Mouse (Mus musculus) midbrain, embryonic 12.5 days (tissue): Measurements from ENCODE around the gene D430041D05Rik. TPM values are rescaled to one million over a fixed set of nuclear protein-coding genes. Genes with fewer than 3 reads are reported as not detected.

Experiments used
- ATAC-seq: fragments of 200-750 bp; cut with Nextera tagmentation; 2 replicates; pipeline ENCODE4 v1.8.0; 2017; ENCODE audit warnings: low read depth, moderate TSS enrichment, moderate library complexity; ENCODE audit not compliant: low FRiP score
- H3K27ac ChIP-seq: fragments of 300-500 bp; sonication (generic); replicated peaks from 2 replicates; pipeline ENCODE4 v1.5.1; 2016; ENCODE audit warnings: mild to moderate bottlenecking
- H3K27me3 ChIP-seq: fragments of 300-500 bp; sonication (generic); 2 replicates; pipeline ENCODE4 v1.6.1; 2016; ENCODE audit warnings: mild to moderate bottlenecking
- H3K36me3 ChIP-seq: fragments of 300-500 bp; sonication (generic); 2 replicates; pipeline ENCODE4 v1.6.1; 2016
- H3K4me1 ChIP-seq: fragments of 300-500 bp; sonication (generic); 2 replicates; pipeline ENCODE4 v1.6.1; 2016
- H3K4me2 ChIP-seq: fragments of 300-500 bp; sonication (generic); replicated peaks from 2 replicates; pipeline ENCODE4 v1.6.1; 2016; ENCODE audit warnings: mild to moderate bottlenecking, moderate library complexity
- H3K4me3 ChIP-seq: fragments of 300-500 bp; sonication (generic); 2 replicates; pipeline ENCODE4 v1.5.1; 2016; ENCODE audit warnings: mild to moderate bottlenecking
- H3K9ac ChIP-seq: fragments of 300-500 bp; sonication (generic); replicated peaks from 2 replicates; pipeline ENCODE4 v1.6.1; 2016; ENCODE audit warnings: mild to moderate bottlenecking, moderate library complexity
- H3K9me3 ChIP-seq: fragments of 300-500 bp; sonication (generic); 2 replicates; pipeline ENCODE4 v1.6.1; 2016; ENCODE audit warnings: mild to moderate bottlenecking
- WGBS: fragments of 180-500 bp; shearing (Covaris S2); methylation state at CpG from one replicate; pipeline ENCODE4 v1.1.7; 2016; 5-methylcytosine and 5-hydroxymethylcytosine counted together
- polyA plus RNA-seq: library from polyadenylated mRNA; unstranded; fragments of >200 nt; fragmentation: Nextera tagmentation; extraction: Ambion mirVana; gene quantifications from 2 replicates; pipeline ENCODE4 v1.2.1, GENCODE M21; 2016

Gene D430041D05Rik
- polyA plus RNA-seq, 1 experiment from 2014 or later = 3.2 TPM

DNA sequence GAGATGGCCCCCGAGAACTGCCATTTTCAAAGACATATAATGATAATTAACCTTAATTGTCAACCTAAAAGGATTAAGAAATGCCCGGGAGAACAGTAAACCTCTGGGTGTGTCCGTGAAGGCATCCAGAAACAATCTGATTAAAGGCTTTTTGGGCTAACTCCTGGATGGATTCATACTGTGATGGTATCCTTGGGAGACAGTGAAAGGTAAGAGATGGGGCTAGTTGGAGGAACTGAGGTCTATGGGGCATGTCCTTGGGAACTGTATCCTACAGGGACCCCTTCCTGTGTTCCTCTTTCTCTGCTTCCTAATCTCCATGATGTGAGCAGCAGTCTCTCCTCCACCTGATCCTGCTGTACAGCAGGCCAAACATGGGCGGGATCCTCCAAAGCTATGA lies 38.7 kb downstream of the D430041D05Rik start:
- Histone ChIP-seq H3K27ac (no peak overlapping the region), H3K4me2 (no peak overlapping the region), H3K36me3 (no peaks in the 10 kb centered on the region), H3K4me1 (peaks cover 16% of the 10 kb centered on the region), H3K27me3 (no peaks in the 10 kb centered on the region), H3K9me3 (no peaks in the 10 kb centered on the region), H3K4me3 (no peak overlapping the region), H3K9ac (no peak overlapping the region)
- ATAC-seq = no peak
- WGBS = 70% methylated on average over 4 of the region's 4 CpGs

DNA sequence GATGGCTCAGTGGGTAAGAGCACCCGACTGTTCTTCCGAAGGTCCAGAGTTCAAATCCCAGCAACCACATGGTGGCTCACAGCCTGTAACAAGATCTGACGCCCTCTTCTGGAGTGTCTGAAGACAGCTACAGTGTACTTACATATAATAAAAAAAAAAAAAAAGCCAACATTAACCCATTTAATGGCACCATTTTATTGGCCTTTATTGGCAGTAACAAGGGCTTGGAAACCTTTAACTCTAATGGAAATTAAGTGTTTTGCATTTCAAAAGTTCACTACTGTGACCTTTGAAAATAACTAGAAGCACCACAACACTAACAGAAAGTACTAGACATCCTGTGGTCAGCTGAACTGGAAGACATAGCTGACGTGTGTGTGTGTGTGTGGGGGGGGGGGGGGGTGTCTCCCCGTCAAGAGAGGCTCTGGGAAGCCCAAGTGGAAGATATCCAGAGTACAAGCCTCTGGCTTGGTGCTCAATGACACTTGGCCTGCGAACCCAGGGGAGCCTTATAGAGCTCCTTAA lies 39.1 kb downstream of the D430041D05Rik start:
- Histone ChIP-seq H3K9ac (no peak overlapping the region), H3K27ac (no peak overlapping the region), H3K36me3 (no peaks in the 10 kb centered on the region), H3K9me3 (no peaks in the 10 kb centered on the region), H3K4me2 (no peak overlapping the region), H3K27me3 (no peaks in the 10 kb centered on the region; the same call in 1 of the 2 replicates), H3K4me3 (no peak overlapping the region), H3K4me1 (peaks cover 18% of the 10 kb centered on the region)
- 67% methylated on average over 6 of the region's 6 CpGs for WGBS
- ATAC-seq = no peak

DNA sequence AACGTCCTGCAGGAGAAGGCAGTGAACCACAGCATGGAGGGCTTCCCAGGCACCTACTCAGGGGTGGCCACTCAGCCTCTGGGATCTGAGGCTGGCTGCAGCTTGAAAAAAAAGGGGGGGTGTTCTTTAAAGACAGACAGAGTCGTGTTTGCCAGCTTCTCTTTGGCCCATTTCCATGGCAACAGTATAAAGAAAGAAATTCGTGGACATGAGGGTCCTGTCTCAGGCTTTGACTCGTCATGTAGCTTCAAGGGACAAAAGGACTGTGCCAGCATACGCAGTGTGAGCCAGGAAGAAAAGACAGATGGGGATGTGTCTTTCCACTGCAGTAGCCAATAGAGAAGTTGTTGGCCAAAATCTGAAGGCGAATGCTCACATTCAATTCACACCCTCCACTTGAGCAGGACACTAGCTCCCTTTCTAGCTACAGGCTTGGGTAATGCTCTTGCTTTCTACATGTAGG lies 42.9 kb downstream of the D430041D05Rik start:
- no peak overlapping the region for H3K4me3 ChIP-seq
- no peak overlapping the region for H3K9ac ChIP-seq
- H3K4me2 ChIP-seq = 0 out of 2 replicates have a peak overlapping the region, but pooled peaks have one; percentile 14
- peaks cover 18% of the 10 kb centered on the region for H3K4me1 ChIP-seq
- H3K36me3 ChIP-seq = no peaks in the 10 kb centered on the region
- 17% methylated on average over 6 of the region's 6 CpGs for WGBS
- H3K9me3 ChIP-seq = no peaks in the 10 kb centered on the region
- H3K27me3 ChIP-seq = no peaks in the 10 kb centered on the region; the same call in 1 of the 2 replicates
- H3K27ac ChIP-seq = peak overlapping the region; percentile 46; the same call in 1 of the 2 replicates
- ATAC-seq = peak; percentile 92

DNA sequence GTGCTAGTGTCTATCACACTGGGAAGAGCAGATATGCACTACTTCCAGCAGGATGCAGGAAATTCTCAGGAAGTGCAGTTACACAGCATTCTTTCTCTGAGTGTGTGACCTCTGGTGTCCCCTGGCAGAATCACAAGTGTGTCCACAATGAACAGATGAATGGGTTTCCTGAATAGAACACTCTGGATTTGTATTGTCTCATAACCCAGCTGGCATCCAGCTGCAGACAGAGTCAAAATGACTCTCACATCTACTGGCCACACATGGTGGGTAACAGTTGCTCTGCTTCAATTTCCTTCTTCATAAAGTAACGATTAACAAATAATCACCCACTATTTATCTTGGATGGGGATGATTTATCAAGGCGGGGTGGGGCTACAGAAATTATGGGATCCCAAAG lies 43.5 kb downstream of the D430041D05Rik start:
- H3K27ac ChIP-seq = peak overlapping the region; percentile 46; the same call in 1 of the 2 replicates
- no peak for ATAC-seq
- H3K9ac ChIP-seq = no peak overlapping the region
- H3K36me3 ChIP-seq = no peaks in the 10 kb centered on the region
- no peaks in the 10 kb centered on the region for H3K9me3 ChIP-seq
- H3K4me1 ChIP-seq = peaks cover 18% of the 10 kb centered on the region
- WGBS = 80% methylated on average over 2 of the region's 2 CpGs
- no peak overlapping the region for H3K4me3 ChIP-seq
- H3K27me3 ChIP-seq = no peaks in the 10 kb centered on the region; the same call in 1 of the 2 replicates
- 0 out of 2 replicates have a peak overlapping the region, but pooled peaks have one; percentile 14 for H3K4me2 ChIP-seq

GRCm38 (mm10) chr2:104359305-104359704 lies 51.5 kb downstream of the D430041D05Rik start:
- no peaks in the 10 kb centered on the region for H3K36me3 ChIP-seq
- H3K27ac ChIP-seq = no peak overlapping the region
- ATAC-seq = no peak
- H3K4me1 ChIP-seq = 0 out of 2 replicates have a peak, but pooled peaks cover 2% of the 10 kb centered on the region
- no peak overlapping the region for H3K4me3 ChIP-seq
- no peak overlapping the region for H3K9ac ChIP-seq
- no peaks in the 10 kb centered on the region for H3K9me3 ChIP-seq
- H3K27me3 ChIP-seq = no peaks in the 10 kb centered on the region
- 87% methylated on average over 3 of the region's 3 CpGs for WGBS
- no peak overlapping the region for H3K4me2 ChIP-seq

DNA sequence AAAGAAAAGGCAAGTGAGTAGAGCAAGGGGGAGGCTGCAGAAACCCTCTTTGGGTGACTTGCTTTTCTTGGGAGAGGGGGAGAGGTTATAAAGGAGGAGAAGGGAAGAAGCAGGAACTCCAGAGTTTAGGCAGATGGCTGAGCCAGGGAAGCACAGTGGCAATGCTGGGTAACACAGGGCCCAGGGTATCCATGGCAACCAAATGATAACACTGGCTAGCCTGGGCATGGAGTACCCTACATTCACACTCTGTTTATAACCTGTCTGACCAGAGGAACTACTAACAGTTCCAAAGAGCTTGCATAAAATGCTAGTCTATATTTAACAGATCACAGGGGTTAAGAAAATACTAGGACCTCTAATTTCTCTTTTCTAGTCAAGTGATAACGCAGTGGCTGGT lies 51.9 kb downstream of the D430041D05Rik start:
- Histone ChIP-seq H3K36me3 (no peaks in the 10 kb centered on the region), H3K4me1 (0 out of 2 replicates have a peak, but pooled peaks cover 2% of the 10 kb centered on the region), H3K4me2 (no peak overlapping the region), H3K4me3 (no peak overlapping the region), H3K27me3 (no peaks in the 10 kb centered on the region), H3K27ac (no peak overlapping the region), H3K9ac (no peak overlapping the region), H3K9me3 (no peaks in the 10 kb centered on the region)
- 95% methylated on average over 1 of the region's 1 CpGs for WGBS
- ATAC-seq = no peak

DNA sequence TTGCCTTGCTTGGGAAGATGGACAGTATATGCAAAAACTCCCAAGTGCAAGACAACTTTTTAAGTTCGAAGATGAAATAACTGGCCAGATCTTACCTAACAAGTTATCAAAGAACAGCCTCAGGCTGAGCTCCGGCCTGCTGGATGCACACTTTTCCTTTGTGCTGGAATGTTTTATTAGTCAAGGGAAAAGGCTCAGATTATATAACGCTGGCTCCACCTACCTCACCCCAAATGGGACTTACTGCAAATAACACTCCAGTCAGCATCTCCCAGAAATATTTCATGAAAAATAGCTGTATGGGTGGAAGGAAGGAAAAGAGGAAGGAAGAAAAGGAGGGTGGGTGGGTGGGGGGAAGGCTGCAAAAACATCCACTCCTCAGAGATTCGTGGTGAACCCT lies 54.3 kb downstream of the D430041D05Rik start:
- no peak overlapping the region for H3K27ac ChIP-seq
- H3K4me1 ChIP-seq = 0 out of 2 replicates have a peak, but pooled peaks cover 2% of the 10 kb centered on the region
- no peaks in the 10 kb centered on the region for H3K27me3 ChIP-seq
- H3K4me2 ChIP-seq = no peak overlapping the region
- 87% methylated on average over 4 of the region's 4 CpGs for WGBS
- no peaks in the 10 kb centered on the region for H3K36me3 ChIP-seq
- no peak overlapping the region for H3K9ac ChIP-seq
- ATAC-seq = no peak
- no peak overlapping the region for H3K4me3 ChIP-seq
- H3K9me3 ChIP-seq = no peaks in the 10 kb centered on the region

GRCm38 (mm10) chr2:104354117-104354516 lies 56.7 kb downstream of the D430041D05Rik start:
- no peaks in the 10 kb centered on the region for H3K36me3 ChIP-seq
- H3K4me2 ChIP-seq = no peak overlapping the region
- no peak overlapping the region for H3K4me3 ChIP-seq
- H3K9me3 ChIP-seq = no peaks in the 10 kb centered on the region
- H3K27ac ChIP-seq = no peak overlapping the region
- H3K9ac ChIP-seq = no peak overlapping the region
- no peak for ATAC-seq
- no peaks in the 10 kb centered on the region for H3K27me3 ChIP-seq
- 0 out of 2 replicates have a peak, but pooled peaks cover 2% of the 10 kb centered on the region for H3K4me1 ChIP-seq

GRCm38 (mm10) chr2:104352204-104352493 lies 58.7 kb downstream of the D430041D05Rik start:
- H3K4me2 ChIP-seq = no peak overlapping the region
- no peak overlapping the region for H3K9ac ChIP-seq
- no peaks in the 10 kb centered on the region for H3K27me3 ChIP-seq
- H3K27ac ChIP-seq = no peak overlapping the region
- H3K36me3 ChIP-seq = no peaks in the 10 kb centered on the region
- H3K9me3 ChIP-seq = no peaks in the 10 kb centered on the region
- no peaks in the 10 kb centered on the region for H3K4me1 ChIP-seq
- WGBS = 87% methylated on average over 1 of the region's 1 CpGs
- no peak for ATAC-seq
- no peak overlapping the region for H3K4me3 ChIP-seq

DNA sequence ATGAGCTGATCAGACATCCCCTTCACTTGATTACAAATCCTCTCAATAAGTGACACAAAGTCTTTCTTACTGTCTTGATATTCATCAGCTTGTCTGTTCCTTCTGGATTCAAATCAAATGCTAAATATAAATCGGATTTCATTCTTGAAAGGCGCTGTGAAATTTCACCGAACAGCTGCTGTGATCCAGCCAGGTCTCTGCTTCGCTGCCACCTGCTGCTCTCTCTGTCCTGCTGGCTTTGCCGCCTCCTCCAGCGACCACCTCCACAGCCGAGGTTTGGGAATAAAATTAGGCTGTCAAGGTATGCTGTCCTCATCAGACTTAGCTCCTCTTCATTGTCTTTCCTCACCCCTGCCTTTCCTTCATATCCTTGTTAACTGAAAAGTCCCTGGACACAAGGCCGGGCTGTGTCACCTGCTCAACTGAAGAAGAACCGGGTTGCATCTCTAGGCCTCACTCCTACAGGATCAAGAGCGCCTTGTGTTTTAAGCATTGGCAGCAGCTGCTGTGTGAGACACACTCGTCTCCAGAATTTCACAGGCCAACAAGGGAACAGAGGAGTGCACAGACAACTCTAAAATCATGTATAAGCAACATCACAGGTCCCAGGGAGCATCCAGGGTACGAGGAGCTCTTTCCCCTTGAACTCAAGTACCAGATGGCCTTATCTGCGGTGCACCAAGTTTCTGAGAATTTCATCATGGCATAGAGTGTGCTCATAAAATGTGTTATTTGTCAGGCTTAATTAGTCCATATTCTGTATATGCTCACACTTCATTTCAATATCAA lies 59.2 kb downstream of the D430041D05Rik start:
- Histone ChIP-seq H3K4me1 (no peaks in the 10 kb centered on the region), H3K36me3 (no peaks in the 10 kb centered on the region), H3K4me2 (no peak overlapping the region), H3K9ac (no peak overlapping the region), H3K27me3 (no peaks in the 10 kb centered on the region), H3K27ac (no peak overlapping the region), H3K4me3 (no peak overlapping the region), H3K9me3 (no peaks in the 10 kb centered on the region)
- ATAC-seq = no peak
- 75% methylated on average over 13 of the region's 13 CpGs for WGBS

DNA sequence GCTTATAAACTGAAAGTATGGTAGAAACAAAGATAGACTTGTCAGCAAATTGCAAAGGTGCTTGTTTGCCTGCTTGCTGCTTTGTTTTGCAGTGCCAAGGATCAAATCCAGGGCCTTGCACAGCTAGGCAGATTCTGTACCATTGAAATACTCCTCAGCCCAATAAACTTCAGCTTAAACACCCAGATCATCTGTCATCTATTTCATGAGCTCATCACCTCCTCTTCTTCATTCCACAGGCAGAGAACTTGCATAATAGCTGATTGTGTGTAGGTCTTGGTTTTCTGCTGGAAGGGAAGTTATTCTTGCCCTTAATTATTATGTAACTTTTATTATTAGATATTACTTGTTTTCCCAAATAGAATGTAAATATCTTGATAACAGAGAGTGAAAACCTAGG lies 73.2 kb downstream of the D430041D05Rik start:
- no peak overlapping the region for H3K4me2 ChIP-seq
- H3K4me1 ChIP-seq = peaks cover 8% of the 10 kb centered on the region; the same call in 1 of the 2 replicates
- H3K27ac ChIP-seq = no peak overlapping the region
- H3K36me3 ChIP-seq = no peaks in the 10 kb centered on the region
- H3K9ac ChIP-seq = no peak overlapping the region
- no peak overlapping the region for H3K4me3 ChIP-seq
- no peak for ATAC-seq
- H3K9me3 ChIP-seq = peaks cover 3% of the 10 kb centered on the region; the same call in 1 of the 2 replicates
- no peaks in the 10 kb centered on the region for H3K27me3 ChIP-seq

GRCm38 (mm10) chr2:104335824-104336223 lies 75.0 kb downstream of the D430041D05Rik start:
- Histone ChIP-seq H3K27me3 (no peaks in the 10 kb centered on the region), H3K9ac (no peak overlapping the region), H3K4me2 (no peak overlapping the region), H3K9me3 (no peaks in the 10 kb centered on the region), H3K36me3 (no peaks in the 10 kb centered on the region), H3K4me1 (peaks cover 8% of the 10 kb centered on the region; the same call in 1 of the 2 replicates), H3K4me3 (no peak overlapping the region), H3K27ac (no peak overlapping the region)
- 66% methylated on average over 6 of the region's 6 CpGs for WGBS
- no peak for ATAC-seq
